Mouse (Mus musculus): ENCODE measurements around the gene Cx3cl1.
A peak's percentile ranks its signal among the peaks of the same experiment; 100 is the strongest.

The Cx3cl1 gene

GRCm38 (mm10) chr8:94774601-94775000, 2.8 kb downstream of the Cx3cl1 start:
- DNase-seq: no peak

GRCm38 (mm10) chr8:94776346-94776745, 4.5 kb downstream of the Cx3cl1 start:
- DNase-seq: no peak

GRCm38 (mm10) chr8:94778036-94778435, 6.2 kb downstream of the Cx3cl1 start:
- DNase-seq: no peak

GRCm38 (mm10) chr8:94778473-94778872, 6.7 kb downstream of the Cx3cl1 start:
- no peak for DNase-seq

GRCm38 (mm10) chr8:94778895-94779533, 7.2 kb downstream of the Cx3cl1 start:
- no peak for DNase-seq

- no peak for DNase-seq
Observed at GRCm38 (mm10) chr8:94779534-94780294, 7.9 kb downstream of the Cx3cl1 start.

- no peak for DNase-seq
Observed at GRCm38 (mm10) chr8:94780491-94781154, 8.8 kb downstream of the Cx3cl1 start.

GRCm38 (mm10) chr8:94781155-94781837, 9.5 kb downstream of the Cx3cl1 start:
- no peak for DNase-seq

- no peak for DNase-seq
Observed at GRCm38 (mm10) chr8:94781838-94782235, 10.0 kb downstream of the Cx3cl1 start.

- DNase-seq: no peak
Observed at GRCm38 (mm10) chr8:94783890-94784289, 12.1 kb downstream of the Cx3cl1 start.

- DNase-seq: peak; percentile 45 to 51
Observed at GRCm38 (mm10) chr8:94785247-94785985, 13.6 kb downstream of the Cx3cl1 start.

GRCm38 (mm10) chr8:94785995-94786595, 14.3 kb downstream of the Cx3cl1 start:
- no peak for DNase-seq

- DNase-seq: no peak
Observed at GRCm38 (mm10) chr8:94787524-94788501, 16.0 kb downstream of the Cx3cl1 start.

GRCm38 (mm10) chr8:94789256-94789955, 17.6 kb downstream of the Cx3cl1 start:
- DNase-seq: no peak

- no peak for DNase-seq
Observed at GRCm38 (mm10) chr8:94794368-94794767, 22.6 kb downstream of the Cx3cl1 start.

GRCm38 (mm10) chr8:94794782-94795181, 23.0 kb downstream of the Cx3cl1 start:
- DNase-seq: no peak

- no peak for DNase-seq
Observed at GRCm38 (mm10) chr8:94800278-94800968, 28.6 kb downstream of the Cx3cl1 start.

- DNase-seq: no peak
Observed at GRCm38 (mm10) chr8:94801293-94802095, 29.7 kb downstream of the Cx3cl1 start.

- no peak for DNase-seq
Observed at GRCm38 (mm10) chr8:94802375-94802774, 30.6 kb downstream of the Cx3cl1 start.

Measured in thymus, postnatal 36 days (tissue).